Mouse (Mus musculus) liver, postnatal 0 days (tissue): ENCODE measurements around the gene Plekho1. TPM values are rescaled to one million over a fixed set of nuclear protein-coding genes. Genes with fewer than 3 reads are reported as not detected.

Source experiments
- ATAC-seq: fragments of 200-750 bp; cut with Nextera tagmentation; 2 replicates; pipeline ENCODE4 v1.8.0; 2017; ENCODE audit warnings: mild to moderate bottlenecking, moderate library complexity
- DNase-seq: peaks from one replicate; pipeline ENCODE4 v3.0.0-alpha.2; 2016
- H3K27ac ChIP-seq: fragments of 300-500 bp; sonication (generic); 2 replicates; pipeline ENCODE4 v1.5.1; 2014; ENCODE audit warnings: antibody characterized with exemption, moderate library complexity, mild to moderate bottlenecking, low read depth
- H3K27me3 ChIP-seq: fragments of 300-500 bp; sonication (generic); 2 replicates; pipeline ENCODE4 v1.6.1; 2014; ENCODE audit warnings: low read length, control low read depth, mixed read lengths; ENCODE audit not compliant: insufficient read depth
- H3K36me3 ChIP-seq: fragments of 300-500 bp; sonication (generic); replicated peaks from 2 replicates; pipeline ENCODE4 v1.6.1; 2014; ENCODE audit warnings: mild to moderate bottlenecking, control low read depth, low read length, moderate library complexity, mixed read lengths; ENCODE audit not compliant: insufficient read depth
- H3K4me1 ChIP-seq: fragments of 300-500 bp; sonication (generic); 2 replicates; pipeline ENCODE4 v1.6.1; 2014; ENCODE audit warnings: antibody characterized with exemption, mild to moderate bottlenecking, control low read depth; ENCODE audit not compliant: insufficient read depth
- H3K4me2 ChIP-seq: fragments of 300-500 bp; sonication (generic); 2 replicates; pipeline ENCODE4 v1.6.1; 2014; ENCODE audit warnings: low read depth, mild to moderate bottlenecking, low read length, moderate library complexity, mixed read lengths
- H3K4me3 ChIP-seq: fragments of 300-500 bp; sonication (generic); 2 replicates; pipeline ENCODE4 v1.5.1; 2014; ENCODE audit warnings: low read depth, low read length
- H3K9ac ChIP-seq: fragments of 300-500 bp; sonication (generic); replicated peaks from 2 replicates; pipeline ENCODE4 v1.6.1; 2014; ENCODE audit warnings: mild to moderate bottlenecking, moderate library complexity
- H3K9me3 ChIP-seq: fragments of 300-500 bp; sonication (generic); 2 replicates; pipeline ENCODE4 v1.6.1; 2016; ENCODE audit warnings: mild to moderate bottlenecking, control low read depth, low read length, mixed read lengths
- CTCF ChIP-seq: sonication (generic); IDR thresholded peaks from 2 replicates; pipeline ENCODE4 v1.5.1; 2016; ENCODE audit warnings: antibody characterized with exemption, low read depth
- EP300 ChIP-seq: IDR thresholded peaks from 2 replicates; pipeline ENCODE4 v1.6.1; 2016; ENCODE audit warnings: antibody characterized with exemption, low read depth, mild to moderate bottlenecking
- WGBS: fragments of 180-500 bp; shearing (Covaris S2); extraction: QIAGEN DNeasy Blood & Tissue Kit; methylation state at CpG from one replicate; pipeline ENCODE4 v1.1.7; 2014; ENCODE audit not compliant: insufficient replicate concordance; 5-methylcytosine and 5-hydroxymethylcytosine counted together
- polyA plus RNA-seq: library from polyadenylated mRNA; unstranded; fragments of >200 nt; fragmentation: Nextera tagmentation; extraction: Ambion mirVana; gene quantifications from 2 replicates; pipeline ENCODE4 v1.2.1, GENCODE M21; 2015

Gene Plekho1
- polyA plus RNA-seq, 1 experiment from 2014 or later, result 11.7 TPM

- WGBS, result 83% methylated on average over 4 of the region's 4 CpGs
- H3K9me3 ChIP-seq, result no peaks in the 10 kb centered on the region
- no peak overlapping the region for H3K9ac ChIP-seq
- H3K27me3 ChIP-seq, result no peaks in the 10 kb centered on the region
- DNase-seq (no peak), ATAC-seq (no peak)
- no peaks in the 10 kb centered on the region for H3K4me1 ChIP-seq
- H3K4me3 ChIP-seq, result no peak overlapping the region
- TF ChIP-seq CTCF, result no peak
- no peak for TF ChIP-seq EP300
- H3K4me2 ChIP-seq, result no peak overlapping the region
- no peak overlapping the region for H3K27ac ChIP-seq
- peaks cover 4% of the 10 kb centered on the region; the same call in 1 of the 2 replicates for H3K36me3 ChIP-seq
Observed at GRCm38 (mm10) chr3:96038851-96039250, 43.0 kb upstream of the Plekho1 start.

DNA sequence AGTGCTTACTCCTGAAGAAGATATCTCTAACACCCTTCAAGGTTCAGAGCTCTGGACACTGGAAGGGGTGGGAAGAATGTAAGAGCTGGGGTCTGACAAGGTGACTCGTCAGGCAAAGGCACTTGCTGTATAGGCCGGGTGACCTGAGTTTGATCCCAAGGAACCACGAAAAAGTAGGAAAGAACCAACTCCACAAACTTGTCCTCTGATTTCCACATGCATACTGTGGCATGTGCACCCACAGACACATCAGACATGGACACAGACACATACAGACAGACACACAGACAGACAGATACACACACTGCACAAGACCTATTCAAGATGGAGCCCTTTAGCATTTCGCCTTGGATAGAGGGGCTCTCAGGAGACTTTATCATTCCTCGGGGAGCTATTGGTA is 42.4 kb upstream of the Plekho1 start:
- WGBS, result 83% methylated on average over 5 of the region's 5 CpGs
- no peak for ATAC-seq

DNA sequence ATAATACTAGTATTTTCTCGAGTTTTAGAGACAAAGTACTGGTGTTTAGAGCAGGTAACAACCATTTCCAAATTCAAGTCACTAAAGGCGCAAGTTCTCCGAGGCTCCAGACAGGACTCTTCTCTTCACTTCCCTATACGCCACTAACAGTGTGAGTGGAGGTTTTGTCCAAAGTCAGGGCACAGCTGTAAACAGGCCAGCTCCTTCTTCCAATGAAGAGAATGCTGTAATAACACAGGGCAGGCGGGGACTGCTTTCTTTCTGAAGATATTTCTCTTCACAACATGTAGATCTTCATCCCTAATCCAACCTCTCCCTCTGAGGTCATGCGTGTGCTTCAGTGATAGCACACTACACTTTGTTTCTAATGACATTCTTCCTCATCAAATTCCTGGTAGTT is 41.0 kb upstream of the Plekho1 start:
- H3K9ac ChIP-seq, result no peak overlapping the region
- no peak overlapping the region for H3K4me2 ChIP-seq
- no peaks in the 10 kb centered on the region for H3K27me3 ChIP-seq
- ATAC-seq, result no peak
- H3K36me3 ChIP-seq, result peaks cover 9% of the 10 kb centered on the region; the same call in 1 of the 2 replicates
- DNase-seq, result no peak
- TF ChIP-seq CTCF (no peak), EP300 (no peak)
- no peak overlapping the region for H3K4me3 ChIP-seq
- no peak overlapping the region for H3K27ac ChIP-seq
- H3K9me3 ChIP-seq, result no peaks in the 10 kb centered on the region
- 81% methylated on average over 6 of the region's 6 CpGs for WGBS
- peaks cover 4% of the 10 kb centered on the region; the same call in 1 of the 2 replicates for H3K4me1 ChIP-seq

More for the DNA sequence above, 42.4 kb upstream of the Plekho1 start:
- Histone ChIP-seq H3K4me2 (no peak overlapping the region), H3K9ac (no peak overlapping the region), H3K36me3 (peaks cover 7% of the 10 kb centered on the region; the same call in 1 of the 2 replicates), H3K4me3 (no peak overlapping the region), H3K27ac (no peak overlapping the region), H3K9me3 (no peaks in the 10 kb centered on the region), H3K27me3 (no peaks in the 10 kb centered on the region), H3K4me1 (peaks cover 1% of the 10 kb centered on the region; the same call in 1 of the 2 replicates)
- TF ChIP-seq EP300 (no peak), CTCF (no peak)
- DNase-seq, result no peak

DNA sequence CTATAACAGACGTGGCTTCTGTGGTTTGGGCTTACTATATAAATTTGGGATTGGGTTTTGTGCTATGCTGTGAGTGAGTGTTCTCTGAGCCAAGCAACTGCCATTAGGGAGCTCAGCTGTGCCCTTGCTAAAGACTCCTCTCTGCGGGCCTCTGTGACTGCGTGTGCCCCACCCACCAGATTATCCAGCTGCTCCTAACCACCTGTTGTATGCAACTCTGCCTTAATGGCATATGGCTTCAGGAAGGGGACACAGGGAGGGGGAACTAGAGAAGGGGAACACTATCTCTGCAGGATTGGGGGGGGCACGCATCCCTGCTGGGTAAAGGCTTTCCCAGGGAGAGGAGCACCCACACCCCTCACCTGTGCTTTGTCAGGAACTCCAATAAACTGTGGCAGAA is 37.2 kb upstream of the Plekho1 start:
- 59% methylated on average over 4 of the region's 4 CpGs for WGBS
- 0 out of 2 replicates have a peak, but pooled peaks cover 6% of the 10 kb centered on the region for H3K36me3 ChIP-seq
- ATAC-seq (no peak), DNase-seq (no peak)
- H3K4me2 ChIP-seq, result no peak overlapping the region
- no peak overlapping the region for H3K4me3 ChIP-seq
- H3K27me3 ChIP-seq, result no peaks in the 10 kb centered on the region
- H3K27ac ChIP-seq, result no peak overlapping the region
- peaks cover 4% of the 10 kb centered on the region; the same call in 1 of the 2 replicates for H3K4me1 ChIP-seq
- no peak overlapping the region for H3K9ac ChIP-seq
- TF ChIP-seq CTCF (no peak), EP300 (no peak)
- no peaks in the 10 kb centered on the region for H3K9me3 ChIP-seq

GRCm38 (mm10) chr3:96032652-96033017 is 36.8 kb upstream of the Plekho1 start:
- H3K36me3 ChIP-seq, result 0 out of 2 replicates have a peak, but pooled peaks cover 6% of the 10 kb centered on the region
- no peak for DNase-seq
- no peak for ATAC-seq
- no peaks in the 10 kb centered on the region for H3K27me3 ChIP-seq
- H3K9me3 ChIP-seq, result no peaks in the 10 kb centered on the region
- TF ChIP-seq CTCF (no peak), EP300 (no peak)
- no peak overlapping the region for H3K4me2 ChIP-seq
- H3K4me1 ChIP-seq, result peaks cover 4% of the 10 kb centered on the region; the same call in 1 of the 2 replicates
- no peak overlapping the region for H3K27ac ChIP-seq
- 50% methylated on average over 6 of the region's 6 CpGs for WGBS
- no peak overlapping the region for H3K9ac ChIP-seq
- no peak overlapping the region for H3K4me3 ChIP-seq

DNA sequence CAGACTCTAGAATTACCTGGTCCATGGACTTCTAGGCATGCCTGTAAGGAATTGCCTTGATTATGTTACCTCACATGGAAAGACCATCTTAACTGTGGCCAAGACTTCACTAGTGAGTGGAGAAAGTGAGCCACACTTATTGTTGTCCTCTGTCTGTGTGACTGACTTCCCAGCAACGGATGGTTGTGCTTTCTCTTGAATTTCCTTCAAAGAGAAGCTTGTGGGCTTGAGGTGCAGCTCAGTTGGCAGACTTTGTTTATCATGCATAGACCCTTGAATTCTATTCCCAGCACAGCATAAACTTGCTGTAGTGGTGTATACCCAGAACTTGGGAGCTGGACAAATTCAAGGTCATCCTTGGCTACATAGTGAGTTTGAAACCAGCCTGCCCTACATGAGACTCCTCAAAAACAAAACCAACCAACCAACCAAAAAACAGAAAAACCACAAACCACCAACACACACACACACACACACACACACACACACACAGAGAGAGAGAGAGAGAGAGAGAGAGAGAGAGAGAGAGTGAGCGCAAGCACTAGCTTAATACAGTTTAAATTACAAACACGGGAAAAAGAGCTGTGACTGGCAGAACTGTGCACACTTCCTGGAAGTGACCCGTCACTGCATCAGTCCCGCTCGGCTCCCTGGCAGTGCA is 36.3 kb upstream of the Plekho1 start:
- 33% methylated on average over 6 of the region's 6 CpGs for WGBS

More for the DNA sequence above, 36.3 kb upstream of the Plekho1 start:
- H3K9ac ChIP-seq, result no peak overlapping the region
- peaks cover 4% of the 10 kb centered on the region; the same call in 1 of the 2 replicates for H3K4me1 ChIP-seq
- no peaks in the 10 kb centered on the region for H3K9me3 ChIP-seq
- TF ChIP-seq EP300 (no peak), CTCF (no peak)
- no peak overlapping the region for H3K4me2 ChIP-seq
- ATAC-seq (no peak), DNase-seq (no peak)
- no peak overlapping the region for H3K27ac ChIP-seq
- H3K36me3 ChIP-seq, result 0 out of 2 replicates have a peak, but pooled peaks cover 6% of the 10 kb centered on the region
- no peak overlapping the region for H3K4me3 ChIP-seq
- H3K27me3 ChIP-seq, result no peaks in the 10 kb centered on the region
